Mouse (Mus musculus): ENCODE measurements at regions not wholly inside any gene's neighbourhood (a gene's known extent, or its start where the extent isn't known, plus 50 kb on each side); places are given as distances from the start of the nearest gene placed in this dataset.

DNA sequence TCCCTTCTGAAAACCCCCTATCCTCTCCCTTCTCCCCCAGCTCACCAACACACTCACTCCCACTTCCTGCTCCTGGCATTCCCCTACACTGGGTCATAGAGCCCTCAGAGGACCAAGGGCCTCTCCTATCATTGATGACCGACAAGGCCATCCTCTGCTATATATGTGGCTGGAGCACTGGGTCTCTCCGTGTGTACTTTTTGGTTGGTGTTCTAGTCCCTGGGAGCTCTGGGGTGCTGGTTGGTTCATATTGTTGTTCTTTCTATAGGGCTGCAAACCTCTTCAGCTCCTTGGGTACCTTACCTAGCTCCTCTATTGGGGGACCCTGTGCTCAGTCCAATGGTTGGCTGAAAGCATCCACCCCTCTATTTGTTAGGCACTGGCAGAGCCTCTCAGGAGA, 523.2 kb downstream of the Col12a1 start:
- Histone ChIP-seq H3K4me1 (replicated peaks) (no peaks in the 10 kb centered on the region), H3K36me3 (no peaks in the 10 kb centered on the region), H3K4me3 (no peak overlapping the region), H3K9me3 (no peaks in the 10 kb centered on the region), H3K27me3 (no peaks in the 10 kb centered on the region), H3K27ac (no peak overlapping the region), H3K4me2 (no peak overlapping the region), H3K9ac (no peak overlapping the region)
- WGBS, result 95% methylated on average over 2 of the region's 2 CpGs
- ATAC-seq (ENCODE audit: low FRiP score), result no peak

DNA sequence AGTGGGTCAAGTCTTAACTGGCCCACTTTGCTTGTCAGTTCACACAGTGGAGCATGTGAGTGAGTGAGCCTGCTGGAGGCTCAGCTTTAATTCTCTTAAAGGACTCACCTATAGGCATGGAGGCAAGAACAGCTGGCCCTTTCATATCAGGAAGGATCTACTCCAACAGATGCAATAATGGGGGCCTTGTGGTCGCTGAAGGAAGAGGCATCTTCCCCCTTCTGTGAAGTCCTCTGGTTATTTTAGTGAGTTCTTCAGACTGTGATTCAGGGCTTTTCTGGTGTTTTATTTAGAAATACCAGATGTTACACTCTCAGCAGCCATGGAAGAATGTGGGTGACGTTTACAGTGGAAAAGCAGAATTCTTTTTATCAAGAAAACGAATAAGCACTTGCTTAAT, 516.9 kb downstream of the Col12a1 start:
- H3K27me3 ChIP-seq, result no peaks in the 10 kb centered on the region

DNA sequence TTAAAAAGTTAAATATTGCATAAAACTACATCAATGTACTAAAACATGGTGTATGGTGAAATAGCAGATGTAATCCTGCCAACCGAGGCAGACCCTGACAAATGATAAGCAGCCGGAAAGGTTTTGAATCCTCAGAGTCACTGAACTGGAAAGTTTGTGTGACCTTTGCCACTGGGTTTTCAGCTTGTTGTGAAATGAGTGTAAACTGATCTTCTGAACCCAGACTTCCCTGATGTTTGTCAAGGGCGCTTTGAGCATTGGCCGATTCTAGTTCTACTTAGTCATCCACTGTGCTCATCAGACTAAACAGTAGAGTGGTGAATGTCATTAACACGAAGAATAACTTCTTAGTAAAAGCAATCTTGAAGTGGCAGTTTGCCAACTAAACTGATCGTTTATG, 505.3 kb downstream of the Col12a1 start:
- Histone ChIP-seq H3K9ac (no peak overlapping the region), H3K9me3 (no peaks in the 10 kb centered on the region), H3K27me3 (no peaks in the 10 kb centered on the region), H3K4me3 (no peak overlapping the region), H3K4me2 (no peak overlapping the region), H3K4me1 (replicated peaks) (no peaks in the 10 kb centered on the region), H3K27ac (no peak overlapping the region), H3K36me3 (no peaks in the 10 kb centered on the region)
- WGBS, result 49% methylated on average over 6 of the region's 6 CpGs
- ATAC-seq (ENCODE audit: low FRiP score), result no peak

More for the DNA sequence above, 516.9 kb downstream of the Col12a1 start:
- H3K4me2 ChIP-seq, result no peak overlapping the region
- WGBS, result 81% methylated on average over 3 of the region's 3 CpGs
- ATAC-seq (ENCODE audit: low FRiP score), result no peak
- H3K4me1 ChIP-seq (replicated peaks), result no peaks in the 10 kb centered on the region
- no peaks in the 10 kb centered on the region for H3K36me3 ChIP-seq
- no peak overlapping the region for H3K9ac ChIP-seq
- no peak overlapping the region for H3K4me3 ChIP-seq
- H3K27ac ChIP-seq, result no peak overlapping the region
- H3K9me3 ChIP-seq, result no peaks in the 10 kb centered on the region

DNA sequence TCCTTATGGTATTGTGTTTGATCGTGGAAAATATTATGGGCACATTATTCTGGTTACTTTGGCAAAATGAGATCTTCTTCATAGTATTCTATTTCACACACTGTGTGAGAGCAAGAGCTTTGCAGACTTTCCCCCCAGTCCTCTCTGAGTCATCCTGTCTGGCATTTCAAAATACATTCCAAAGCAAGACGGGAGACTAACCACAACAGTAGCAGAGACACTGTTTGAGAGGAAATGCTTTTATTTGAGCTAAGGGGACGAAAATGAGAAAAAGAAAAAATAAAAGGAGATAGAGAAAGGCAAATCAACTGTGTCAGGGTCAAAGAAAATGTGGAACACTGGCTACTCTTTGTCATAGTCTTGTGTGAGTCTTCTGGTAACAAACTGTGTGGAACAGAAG, 502.6 kb downstream of the Col12a1 start:
- H3K9ac ChIP-seq, result no peak overlapping the region

DNA sequence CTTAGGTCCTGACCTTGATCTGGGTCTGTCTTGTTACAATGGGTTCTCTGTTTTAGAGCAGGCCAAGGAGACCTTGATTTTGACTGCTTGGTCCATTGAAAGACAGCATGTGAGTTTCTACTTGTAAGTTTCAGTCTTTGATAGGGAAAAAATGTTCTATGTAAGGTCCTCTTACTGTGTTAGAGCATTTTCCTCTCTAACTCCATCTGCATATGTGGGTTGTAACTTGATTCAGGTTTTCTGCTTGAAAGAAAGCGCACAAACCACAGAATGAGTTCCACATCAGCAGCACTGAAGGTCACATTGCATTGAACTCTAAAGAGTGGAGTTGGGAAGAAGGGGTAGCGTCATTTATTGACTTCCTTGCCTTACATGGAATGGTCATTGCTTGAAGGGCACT, 502.2 kb downstream of the Col12a1 start:
- H3K36me3 ChIP-seq, result no peaks in the 10 kb centered on the region
- WGBS, result 83% methylated on average over 2 of the region's 2 CpGs
- H3K27ac ChIP-seq, result no peak overlapping the region
- no peaks in the 10 kb centered on the region for H3K9me3 ChIP-seq
- H3K4me3 ChIP-seq, result no peak overlapping the region
- no peak overlapping the region for H3K4me2 ChIP-seq
- H3K4me1 ChIP-seq (replicated peaks), result no peaks in the 10 kb centered on the region
- H3K27me3 ChIP-seq, result no peaks in the 10 kb centered on the region
- no peak overlapping the region for H3K9ac ChIP-seq
- ATAC-seq (ENCODE audit: low FRiP score), result no peak

More for the DNA sequence above, 502.6 kb downstream of the Col12a1 start:
- H3K4me2 ChIP-seq, result no peak overlapping the region
- H3K36me3 ChIP-seq, result no peaks in the 10 kb centered on the region
- no peaks in the 10 kb centered on the region for H3K9me3 ChIP-seq
- H3K4me3 ChIP-seq, result no peak overlapping the region
- WGBS, result 72% methylated on average over 3 of the region's 3 CpGs
- H3K4me1 ChIP-seq (replicated peaks), result no peaks in the 10 kb centered on the region
- ATAC-seq (ENCODE audit: low FRiP score), result no peak
- no peaks in the 10 kb centered on the region for H3K27me3 ChIP-seq
- H3K27ac ChIP-seq, result no peak overlapping the region

DNA sequence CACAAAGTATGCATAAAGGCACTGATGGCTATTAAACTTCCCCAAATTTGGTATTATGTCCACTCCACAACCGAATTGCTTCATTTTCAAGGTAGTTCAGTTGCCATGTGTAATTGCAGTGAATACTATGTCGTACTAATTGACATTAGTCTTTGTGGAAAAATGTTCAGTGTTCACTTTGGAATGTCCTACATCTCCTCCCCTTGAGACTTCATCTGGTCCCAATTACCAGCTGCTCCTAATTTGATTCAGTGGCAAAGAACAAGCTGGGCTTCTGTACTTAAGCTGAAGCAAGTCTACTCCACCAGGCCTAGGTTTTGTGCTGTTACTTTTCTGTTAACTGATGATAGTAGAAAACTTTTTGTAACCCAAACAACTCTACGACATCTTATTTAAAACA, 485.6 kb downstream of the Col12a1 start:
- 82% methylated on average over 3 of the region's 3 CpGs for WGBS
- H3K27ac ChIP-seq, result no peak overlapping the region
- H3K4me3 ChIP-seq, result no peak overlapping the region
- H3K4me1 ChIP-seq (replicated peaks), result no peaks in the 10 kb centered on the region
- no peak overlapping the region for H3K9ac ChIP-seq
- no peaks in the 10 kb centered on the region for H3K36me3 ChIP-seq
- no peak overlapping the region for H3K4me2 ChIP-seq
- no peaks in the 10 kb centered on the region for H3K27me3 ChIP-seq
- H3K9me3 ChIP-seq, result no peaks in the 10 kb centered on the region
- ATAC-seq (ENCODE audit: low FRiP score), result no peak

DNA sequence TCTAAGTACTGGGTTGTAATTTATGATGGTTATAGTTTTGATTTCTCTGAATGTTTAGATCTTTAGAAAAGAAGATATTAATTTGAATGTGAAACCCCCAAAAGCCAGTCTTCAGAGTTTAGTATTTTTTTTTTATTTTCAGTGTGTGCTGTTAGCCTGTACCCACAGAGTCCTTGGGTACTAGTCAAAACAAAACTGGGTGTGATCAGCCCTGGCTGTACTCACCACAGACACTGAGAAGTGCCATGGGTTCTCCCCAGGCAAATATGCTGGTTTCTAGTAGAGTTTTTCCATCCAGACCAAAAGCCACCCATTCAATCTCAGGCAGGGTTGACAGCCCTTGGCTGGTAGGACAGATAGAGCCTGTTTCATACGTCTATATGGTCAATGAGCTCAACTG, 484.9 kb downstream of the Col12a1 start:
- no peaks in the 10 kb centered on the region for H3K4me1 ChIP-seq (replicated peaks)
- no peaks in the 10 kb centered on the region for H3K27me3 ChIP-seq
- H3K4me3 ChIP-seq, result no peak overlapping the region
- H3K36me3 ChIP-seq, result no peaks in the 10 kb centered on the region
- H3K9ac ChIP-seq, result no peak overlapping the region
- no peaks in the 10 kb centered on the region for H3K9me3 ChIP-seq
- ATAC-seq (ENCODE audit: low FRiP score), result no peak
- no peak overlapping the region for H3K4me2 ChIP-seq
- H3K27ac ChIP-seq, result no peak overlapping the region
- WGBS, result 90% methylated on average over 1 of the region's 1 CpGs

DNA sequence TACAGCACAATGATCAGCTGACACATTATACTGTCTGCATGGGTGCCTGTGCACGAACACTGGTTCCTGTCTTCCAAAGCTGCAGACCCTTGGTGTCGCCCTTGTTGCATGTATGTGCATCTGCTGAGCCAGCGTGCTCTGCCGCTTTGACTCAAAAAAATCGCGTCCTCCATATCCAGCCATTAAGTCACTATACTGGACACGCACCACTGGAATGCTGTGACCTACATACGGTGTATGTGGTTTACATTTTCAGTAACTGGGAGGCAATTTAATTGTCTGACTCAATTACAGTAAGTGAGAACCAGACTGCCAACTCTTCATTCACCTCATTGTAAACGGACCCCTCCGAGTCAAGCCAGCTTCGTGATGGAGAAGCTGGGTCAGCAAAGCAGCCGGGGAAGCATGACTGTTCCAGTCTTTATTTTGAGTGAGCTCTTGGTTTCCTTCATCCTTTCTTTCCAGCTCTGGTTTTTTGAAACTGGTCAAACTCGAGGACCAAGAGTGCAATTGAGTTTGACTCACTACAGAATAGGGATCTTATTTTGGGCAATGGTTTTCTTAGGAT, 448.9 kb downstream of the Col12a1 start:
- ATAC-seq (ENCODE audit: low FRiP score), result no peak
- 87% methylated on average over 13 of the region's 13 CpGs for WGBS
- Histone ChIP-seq H3K4me1 (replicated peaks) (no peaks in the 10 kb centered on the region), H3K9ac (no peak overlapping the region), H3K4me3 (no peak overlapping the region), H3K4me2 (no peak overlapping the region), H3K9me3 (no peaks in the 10 kb centered on the region), H3K36me3 (no peaks in the 10 kb centered on the region), H3K27me3 (no peaks in the 10 kb centered on the region), H3K27ac (no peak overlapping the region)

DNA sequence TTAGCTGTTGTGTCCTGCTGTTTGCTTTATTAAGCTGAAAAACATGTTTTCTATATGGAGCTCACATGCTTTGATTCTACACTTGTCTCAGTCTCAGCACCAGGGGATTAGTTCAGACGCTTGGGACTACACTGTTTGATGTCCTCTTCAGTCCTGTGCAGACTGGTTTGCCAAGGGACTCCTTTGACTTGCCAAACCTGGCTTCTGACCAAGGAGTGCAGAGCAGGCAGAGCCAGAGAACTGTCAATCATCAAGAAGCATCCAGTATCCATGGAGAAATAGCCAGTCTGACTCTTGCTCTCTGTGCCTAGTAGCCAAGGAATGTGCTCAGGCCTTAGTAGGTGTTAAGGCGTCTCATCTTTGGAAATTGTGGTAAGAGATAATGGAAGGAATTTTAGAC, 448.4 kb downstream of the Col12a1 start:
- Histone ChIP-seq H3K9ac (no peak overlapping the region), H3K4me2 (no peak overlapping the region), H3K36me3 (no peaks in the 10 kb centered on the region), H3K4me1 (replicated peaks) (no peaks in the 10 kb centered on the region), H3K27me3 (no peaks in the 10 kb centered on the region), H3K9me3 (no peaks in the 10 kb centered on the region), H3K27ac (no peak overlapping the region), H3K4me3 (no peak overlapping the region)
- ATAC-seq (ENCODE audit: low FRiP score), result peak; percentile 88
- WGBS, result 69% methylated on average over 2 of the region's 2 CpGs

DNA sequence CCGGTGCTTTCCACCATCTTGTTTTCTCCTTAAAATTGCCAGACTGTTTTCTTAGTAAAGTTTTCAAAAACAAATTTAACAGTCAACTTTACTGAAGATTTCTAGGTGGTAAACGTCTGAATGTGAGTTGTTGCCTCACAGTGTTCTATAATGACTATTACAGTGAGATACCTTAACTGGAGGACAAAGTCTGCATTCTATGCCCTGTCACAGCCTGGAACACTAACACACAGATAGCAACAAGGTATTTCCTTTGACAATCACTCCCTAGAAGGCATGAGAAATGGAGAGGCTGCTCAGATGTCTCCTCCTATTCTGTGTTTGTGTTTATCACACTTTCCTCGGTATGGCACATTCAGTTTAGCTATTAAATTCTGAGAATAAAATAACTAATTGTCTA, 430.8 kb downstream of the Col12a1 start:
- 96% methylated on average over 3 of the region's 3 CpGs for WGBS
- H3K4me3 ChIP-seq, result no peak overlapping the region

DNA sequence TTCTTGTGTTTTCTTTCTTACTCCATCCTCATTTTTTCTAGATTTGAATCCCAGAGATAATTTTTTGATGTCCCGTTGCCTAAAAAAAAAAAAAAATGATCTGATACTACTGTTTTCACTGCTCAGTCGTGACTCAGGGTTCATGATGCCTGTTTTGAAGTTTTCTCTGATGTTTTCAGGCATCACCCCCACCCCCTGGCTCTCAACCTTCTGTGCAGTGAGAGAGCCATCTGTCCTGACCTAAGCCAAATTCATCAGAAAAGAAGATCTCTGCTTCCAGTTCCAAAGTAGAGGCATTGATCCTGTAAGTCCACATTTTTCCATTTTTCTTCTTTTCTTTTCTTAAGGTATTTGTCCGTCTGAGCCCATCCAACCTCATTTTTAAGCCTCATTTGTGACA, 423.3 kb downstream of the Col12a1 start:
- no peak overlapping the region for H3K4me3 ChIP-seq
- WGBS, result 85% methylated on average over 3 of the region's 3 CpGs
- no peaks in the 10 kb centered on the region for H3K9me3 ChIP-seq
- H3K27me3 ChIP-seq, result no peaks in the 10 kb centered on the region
- H3K27ac ChIP-seq, result no peak overlapping the region
- no peak overlapping the region for H3K4me2 ChIP-seq
- no peak for ATAC-seq (ENCODE audit: low FRiP score)
- no peak overlapping the region for H3K9ac ChIP-seq
- H3K4me1 ChIP-seq (replicated peaks), result no peaks in the 10 kb centered on the region
- H3K36me3 ChIP-seq, result no peaks in the 10 kb centered on the region

More for the DNA sequence above, 430.8 kb downstream of the Col12a1 start:
- no peaks in the 10 kb centered on the region for H3K9me3 ChIP-seq
- no peaks in the 10 kb centered on the region for H3K4me1 ChIP-seq (replicated peaks)
- no peak overlapping the region for H3K4me2 ChIP-seq
- no peak for ATAC-seq (ENCODE audit: low FRiP score)
- no peaks in the 10 kb centered on the region for H3K36me3 ChIP-seq
- no peak overlapping the region for H3K9ac ChIP-seq
- H3K27me3 ChIP-seq, result no peaks in the 10 kb centered on the region
- H3K27ac ChIP-seq, result no peak overlapping the region

DNA sequence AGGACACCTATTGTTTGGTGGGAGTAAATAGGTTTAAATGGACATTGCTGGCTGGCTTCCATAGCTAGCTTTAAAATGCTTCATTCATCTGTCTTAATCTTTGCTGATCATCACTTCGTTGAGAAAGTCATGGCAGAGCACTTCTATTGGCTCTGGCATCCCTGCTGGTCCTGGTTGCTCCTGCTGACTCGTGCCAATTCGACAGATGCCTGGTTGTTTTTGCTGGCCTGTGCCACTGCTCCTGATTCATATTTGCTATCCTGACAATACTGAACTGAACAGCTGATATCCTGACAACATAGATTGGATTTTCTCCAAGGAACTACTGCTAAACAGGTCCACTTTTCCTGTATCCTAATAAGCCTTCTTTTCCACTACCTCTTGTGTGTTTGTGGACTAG, 417.1 kb downstream of the Col12a1 start:
- no peak overlapping the region for H3K4me3 ChIP-seq
- WGBS, result 81% methylated on average over 3 of the region's 3 CpGs
- H3K27me3 ChIP-seq, result no peaks in the 10 kb centered on the region
- no peak overlapping the region for H3K27ac ChIP-seq
- H3K36me3 ChIP-seq, result no peaks in the 10 kb centered on the region
- no peaks in the 10 kb centered on the region for H3K4me1 ChIP-seq (replicated peaks)
- H3K9me3 ChIP-seq, result no peaks in the 10 kb centered on the region
- no peak overlapping the region for H3K9ac ChIP-seq
- ATAC-seq (ENCODE audit: low FRiP score), result no peak
- H3K4me2 ChIP-seq, result no peak overlapping the region

DNA sequence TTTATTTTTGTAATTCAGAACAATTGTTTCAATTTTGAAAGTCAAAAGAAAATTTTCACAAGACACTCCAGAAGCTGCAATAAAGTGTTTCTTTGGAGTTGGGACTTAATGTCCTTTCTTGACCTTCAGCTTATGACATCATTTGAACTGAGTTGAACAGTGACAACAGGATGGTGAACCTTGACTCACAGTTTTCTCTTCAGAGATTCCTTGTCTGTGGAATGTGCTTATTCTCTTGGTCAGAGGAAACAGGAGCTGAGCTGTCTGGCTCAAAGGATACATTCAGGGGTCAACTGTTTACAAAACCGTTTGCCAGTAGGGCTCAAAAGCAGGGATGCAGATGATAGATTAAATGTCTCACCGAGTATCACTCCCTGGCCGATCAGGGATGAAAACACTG, 408.0 kb downstream of the Col12a1 start:
- H3K9ac ChIP-seq, result no peak overlapping the region
- no peak overlapping the region for H3K4me2 ChIP-seq
- H3K9me3 ChIP-seq, result no peaks in the 10 kb centered on the region
- no peaks in the 10 kb centered on the region for H3K36me3 ChIP-seq
- H3K27me3 ChIP-seq, result no peaks in the 10 kb centered on the region
- ATAC-seq (ENCODE audit: low FRiP score), result no peak
- no peaks in the 10 kb centered on the region for H3K4me1 ChIP-seq (replicated peaks)
- no peak overlapping the region for H3K4me3 ChIP-seq
- 63% methylated on average over 3 of the region's 3 CpGs for WGBS
- H3K27ac ChIP-seq, result no peak overlapping the region

DNA sequence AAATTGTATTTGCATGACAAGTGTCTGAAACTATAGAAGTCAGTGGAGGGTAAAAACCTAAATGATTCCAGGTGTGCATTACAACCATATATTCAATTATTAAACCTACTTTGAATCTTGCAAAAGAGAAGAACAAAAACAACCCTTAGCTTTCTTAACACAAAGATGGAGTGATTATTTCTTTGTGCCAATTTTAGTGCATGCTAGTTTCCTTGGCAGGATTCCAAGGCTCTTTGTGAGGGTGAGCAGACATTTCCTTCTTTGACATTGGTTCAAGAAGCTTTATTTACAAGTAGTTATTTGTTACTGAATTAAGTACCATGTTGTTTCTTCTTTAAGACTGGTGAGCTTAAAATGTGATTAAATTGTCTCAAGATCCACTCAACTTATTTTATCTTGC, 401.2 kb downstream of the Col12a1 start:
- Histone ChIP-seq H3K4me1 (replicated peaks) (no peaks in the 10 kb centered on the region), H3K9me3 (no peaks in the 10 kb centered on the region), H3K4me2 (no peak overlapping the region), H3K27ac (no peak overlapping the region), H3K9ac (no peak overlapping the region), H3K36me3 (no peaks in the 10 kb centered on the region), H3K4me3 (no peak overlapping the region), H3K27me3 (no peaks in the 10 kb centered on the region)
- no peak for ATAC-seq (ENCODE audit: low FRiP score)

Data from hindbrain, embryonic 13.5 days (tissue).